Comparison of ENCODE assay signal across 26 mouse cellular contexts in genomic region chr13:102318891-102319404, GRCm38 (mm10).
DNase-seq lines count a peak whose midpoint lies in the region; ATAC-seq and TF ChIP-seq lines count a peak whose summit lies in the region.
"Had no signal": no experiment of that assay in that cellular context is flagged by ENCODE, and none has a peak within 500 bp of the region (broad histone marks: within the 10 kb centered on the region; RNA-seq: fewer than 3 reads in every experiment).

No protein-coding gene starts in this region.

- no peak overlapping the region for H3K9ac ChIP-seq in heart, embryonic 11.5 days (ENCODE audit: low read depth, low read length)
- H3K9ac ChIP-seq in heart, postnatal 0 days (replicated peaks; ENCODE audit: low read depth, low read length) = no peak overlapping the region
- H3K9ac ChIP-seq: hindbrain, embryonic 14.5 days; liver, postnatal 0 days; midbrain, embryonic 15.5 days; neural tube, embryonic 12.5 days had no signal

- no peak for TF ChIP-seq EP300 in heart, postnatal 0 days (IDR thresholded peaks at IDR 0.05; ENCODE audit: low read depth)

- no peaks in the 10 kb centered on the region for H3K27me3 ChIP-seq in heart, embryonic 11.5 days (ENCODE audit: control insufficient read depth, insufficient read depth, low read length)
- H3K27me3 ChIP-seq in heart, postnatal 0 days (ENCODE audit: control insufficient read depth, insufficient read depth, low read length) = no peaks in the 10 kb centered on the region
- H3K27me3 ChIP-seq: midbrain, embryonic 15.5 days; neural tube, embryonic 12.5 days had no signal

- WGBS in heart, embryonic 11.5 days (ENCODE audit: insufficient replicate concordance) = 76% methylated on average over 4 of the region's 4 CpGs
- WGBS in heart, postnatal 0 days = 61% methylated on average over 4 of the region's 4 CpGs

- no peak for ATAC-seq in heart, embryonic 11.5 days (replicated peaks; ENCODE audit: insufficient number of reproducible peaks, low FRiP score, low TSS enrichment)
- no peak for ATAC-seq in heart, postnatal 0 days (ENCODE audit: insufficient read depth, low read depth)
- ATAC-seq: forebrain, embryonic 16.5 days; inflammation-experienced regulatory T-cells, adult 6 months; liver, postnatal 0 days; midbrain, embryonic 15.5 days had no signal

- H3K36me3 ChIP-seq in heart, embryonic 11.5 days (ENCODE audit: control insufficient read depth, insufficient read depth, low read length) = no peaks in the 10 kb centered on the region
- H3K36me3 ChIP-seq in heart, postnatal 0 days (replicated peaks; ENCODE audit: control insufficient read depth, insufficient read depth, low read length) = no peaks in the 10 kb centered on the region
- H3K36me3 ChIP-seq: forebrain, embryonic 10.5 days; limb, embryonic 10.5 days; midbrain, embryonic 15.5 days; neural tube, embryonic 12.5 days had no signal

- no peaks in the 10 kb centered on the region; the same call in 1 of the 2 replicates for H3K4me1 ChIP-seq in heart, embryonic 11.5 days (ENCODE audit: control insufficient read depth, insufficient read depth, low read length)
- H3K4me1 ChIP-seq in heart, postnatal 0 days (ENCODE audit: control insufficient read depth, insufficient read depth) = peaks cover 25% of the 10 kb centered on the region
- H3K4me1 ChIP-seq: limb, embryonic 10.5 days; midbrain, embryonic 15.5 days; neural tube, embryonic 12.5 days had no signal

- no peak overlapping the region for H3K27ac ChIP-seq in heart, embryonic 11.5 days (ENCODE audit: low read depth, low read length)
- peak overlapping the region; percentile 78 for H3K27ac ChIP-seq in heart, postnatal 0 days (ENCODE audit: low read depth)
- H3K27ac ChIP-seq: forebrain, embryonic 10.5 days; hindbrain, embryonic 14.5 days; limb, embryonic 10.5 days; macrophage; midbrain, embryonic 15.5 days; neural tube, embryonic 12.5 days; stomach, postnatal 0 days had no signal

- no peak for TF ChIP-seq CTCF in heart, postnatal 0 days (IDR thresholded peaks at IDR 0.05; ENCODE audit: low read depth)

- DNase-seq in heart, adult 11 months = peak; percentile 92
- no peak for DNase-seq in heart, postnatal 0 days (ENCODE audit: low spot score)
- no peak for DNase-seq in heart, postnatal 36 days
- peak; percentile 23 for DNase-seq in MN1 (ENCODE audit: low spot score)
- peak; percentile 36 for DNase-seq in fat pad, adult 2 months (ENCODE audit: extremely low read depth, low read depth, low spot score)
- no peak for DNase-seq in layer of hippocampus, adult 9-11 months
- DNase-seq: adrenal gland, adult 8-10 months; cerebellum, adult 11-12 months; cerebellum, postnatal 14 days; gastrocnemius, postnatal 14 days; kidney, adult 18-20 months; liver; liver, postnatal 0 days; right cerebral cortex, postnatal 14 days; thymus, adult 2 months; thymus, postnatal 4 days had no signal

- H3K9me3 ChIP-seq in heart, embryonic 11.5 days (replicated peaks; ENCODE audit: control insufficient read depth, low read length) = no peaks in the 10 kb centered on the region
- H3K9me3 ChIP-seq in heart, postnatal 0 days (replicated peaks; ENCODE audit: control insufficient read depth, low read length) = no peaks in the 10 kb centered on the region
- H3K9me3 ChIP-seq: forebrain, embryonic 10.5 days; limb, embryonic 10.5 days; midbrain, embryonic 15.5 days; neural tube, embryonic 12.5 days had no signal

- intact Hi-C loops in heart, postnatal 36 days (cut with DNase I) = loop anchor here (5.0 kb wide), 1 partner anchor 322 kb away; no protein-coding TSS in a partner anchor

- no peak overlapping the region for H3K4me2 ChIP-seq in heart, embryonic 11.5 days
- no peak overlapping the region for H3K4me2 ChIP-seq in heart, postnatal 0 days (ENCODE audit: low read depth, low read length)
- H3K4me2 ChIP-seq: hindbrain, embryonic 14.5 days; midbrain, embryonic 15.5 days; neural tube, embryonic 12.5 days had no signal

- no peak overlapping the region for H3K4me3 ChIP-seq in heart, embryonic 11.5 days (ENCODE audit: low read depth, low read length)
- no peak overlapping the region for H3K4me3 ChIP-seq in heart, postnatal 0 days (ENCODE audit: low read depth, low read length)
- H3K4me3 ChIP-seq: forebrain, embryonic 10.5 days; limb, embryonic 10.5 days; midbrain, embryonic 15.5 days; neural tube, embryonic 12.5 days had no signal

Comparison
In these comparisons a context has a peak if more than half of its experiments do, and no peak if none do; other contexts are left out.
1. DNase-seq: peak in heart, adult 11 months (single experiment), MN1 (single experiment) and fat pad, adult 2 months (single experiment); none in heart, postnatal 0 days (single experiment), heart, postnatal 36 days (0 of 2) and layer of hippocampus, adult 9-11 months (single experiment).